Mouse (Mus musculus) stomach, postnatal 0 days (tissue): ENCODE results near the gene Spata17. TPM values are rescaled to one million over a fixed set of nuclear protein-coding genes. Genes with fewer than 3 reads are reported as not detected.

Experiments
- ATAC-seq: fragments of 200-750 bp; cut with Nextera tagmentation; 2 replicates; pipeline ENCODE4 v1.8.0; 2017; ENCODE audit not compliant: low FRiP score, low TSS enrichment
- DNase-seq: peaks from one replicate; pipeline ENCODE4 v3.0.0-alpha.2; 2016; ENCODE audit warnings: low spot score
- H3K27ac ChIP-seq: fragments of 300-500 bp; sonication (generic); replicated peaks from 2 replicates; pipeline ENCODE4 v1.5.1; 2014; ENCODE audit warnings: mild to moderate bottlenecking, control low read depth
- H3K27me3 ChIP-seq: fragments of 300-500 bp; sonication (generic); 2 replicates; pipeline ENCODE4 v1.6.1; 2014; ENCODE audit warnings: low read length; ENCODE audit not compliant: control insufficient read depth, insufficient read depth
- H3K36me3 ChIP-seq: fragments of 300-500 bp; sonication (generic); 2 replicates; pipeline ENCODE4 v1.6.1; 2014; ENCODE audit warnings: low read length, mixed read lengths; ENCODE audit not compliant: control insufficient read depth, insufficient read depth
- H3K4me1 ChIP-seq: fragments of 300-500 bp; sonication (generic); replicated peaks from 2 replicates; pipeline ENCODE4 v1.6.1; 2014; ENCODE audit warnings: antibody characterized with exemption; ENCODE audit not compliant: control insufficient read depth, insufficient read depth
- H3K4me2 ChIP-seq: fragments of 300-500 bp; sonication (generic); replicated peaks from 2 replicates; pipeline ENCODE4 v1.6.1; 2014; ENCODE audit warnings: low read depth, mild to moderate bottlenecking, control low read depth, moderate library complexity
- H3K4me3 ChIP-seq: fragments of 300-500 bp; sonication (generic); 2 replicates; pipeline ENCODE4 v1.5.1; 2014; ENCODE audit warnings: low read depth, low read length, control low read depth
- H3K9ac ChIP-seq: fragments of 300-500 bp; sonication (generic); 2 replicates; pipeline ENCODE4 v1.6.1; 2014; ENCODE audit warnings: mild to moderate bottlenecking, low read length, control low read depth, mixed read lengths
- H3K9me3 ChIP-seq: fragments of 300-500 bp; sonication (generic); 2 replicates; pipeline ENCODE4 v1.6.1; 2016; ENCODE audit warnings: low read length; ENCODE audit not compliant: control insufficient read depth
- CTCF ChIP-seq: IDR thresholded peaks from 2 replicates; pipeline ENCODE4 v1.5.1; 2016; ENCODE audit warnings: antibody characterized with exemption, low read depth, mild to moderate bottlenecking, moderate library complexity
- EP300 ChIP-seq: optimal IDR thresholded peaks from 2 replicates; pipeline ENCODE3; 2016; ENCODE audit warnings: antibody characterized with exemption
- WGBS: fragments of 180-500 bp; shearing (Covaris S2); extraction: QIAGEN DNeasy Blood & Tissue Kit; methylation state at CpG from one replicate; pipeline ENCODE4 v1.1.7; 2014; 5-methylcytosine and 5-hydroxymethylcytosine counted together
- polyA plus RNA-seq: library from polyadenylated mRNA; unstranded; fragments of >200 nt; fragmentation: Nextera tagmentation; extraction: Ambion mirVana; gene quantifications from 2 replicates; pipeline ENCODE4 v1.2.1, GENCODE M21; 2015

Gene Spata17
- polyA plus RNA-seq, 1 experiment from 2014 or later: 0.22 TPM

- DNase-seq: no peak
- Histone ChIP-seq H3K4me3 (no peak overlapping the region), H3K27me3 (no peaks in the 10 kb centered on the region), H3K9ac (no peak overlapping the region), H3K4me2 (no peak overlapping the region), H3K9me3 (no peaks in the 10 kb centered on the region), H3K36me3 (no peaks in the 10 kb centered on the region), H3K4me1 (no peaks in the 10 kb centered on the region), H3K27ac (no peak overlapping the region)
- WGBS: 37% methylated on average over 4 of the region's 4 CpGs
- ATAC-seq: no peak
- TF ChIP-seq CTCF: no peak
- TF ChIP-seq EP300: no peak
These were observed 5.8 kb downstream of the Spata17 start for GRCm38 (mm10) chr1:187209496-187209895.

GRCm38 (mm10) chr1:187205506-187205905 lies 9.8 kb downstream of the Spata17 start:
- Histone ChIP-seq H3K27ac (no peak overlapping the region), H3K9me3 (no peaks in the 10 kb centered on the region), H3K4me3 (no peak overlapping the region), H3K9ac (no peak overlapping the region), H3K4me2 (no peak overlapping the region), H3K27me3 (no peaks in the 10 kb centered on the region), H3K4me1 (no peaks in the 10 kb centered on the region), H3K36me3 (no peaks in the 10 kb centered on the region)
- DNase-seq (no peak), ATAC-seq (no peak)
- no peak for TF ChIP-seq EP300
- 65% methylated on average over 6 of the region's 6 CpGs for WGBS

GRCm38 (mm10) chr1:187178546-187178945 lies 36.7 kb downstream of the Spata17 start:
- Histone ChIP-seq H3K9ac (no peak overlapping the region), H3K27ac (no peak overlapping the region), H3K4me3 (no peak overlapping the region), H3K4me1 (no peaks in the 10 kb centered on the region), H3K9me3 (no peaks in the 10 kb centered on the region), H3K27me3 (no peaks in the 10 kb centered on the region), H3K4me2 (no peak overlapping the region), H3K36me3 (no peaks in the 10 kb centered on the region)
- TF ChIP-seq EP300: no peak
- TF ChIP-seq CTCF: no peak
- 68% methylated on average over 1 of the region's 1 CpGs for WGBS
- no peak for ATAC-seq
- DNase-seq: no peak

- Histone ChIP-seq H3K27ac (no peak overlapping the region), H3K27me3 (no peaks in the 10 kb centered on the region), H3K36me3 (no peaks in the 10 kb centered on the region), H3K4me3 (no peak overlapping the region), H3K9me3 (no peaks in the 10 kb centered on the region), H3K4me2 (no peak overlapping the region), H3K4me1 (no peaks in the 10 kb centered on the region), H3K9ac (no peak overlapping the region)
- no peak for TF ChIP-seq CTCF
- TF ChIP-seq EP300: no peak
- ATAC-seq (no peak), DNase-seq (no peak)
- WGBS: 90% methylated on average over 1 of the region's 1 CpGs
These were observed 39.3 kb downstream of the Spata17 start for GRCm38 (mm10) chr1:187175991-187176390.

- Histone ChIP-seq H3K27ac (no peak overlapping the region), H3K9me3 (no peaks in the 10 kb centered on the region), H3K4me3 (no peak overlapping the region), H3K4me1 (no peaks in the 10 kb centered on the region), H3K9ac (no peak overlapping the region), H3K27me3 (no peaks in the 10 kb centered on the region), H3K36me3 (no peaks in the 10 kb centered on the region), H3K4me2 (no peak overlapping the region)
- DNase-seq (no peak), ATAC-seq (no peak)
- no peak for TF ChIP-seq EP300
- no peak for TF ChIP-seq CTCF
- WGBS: 47% methylated on average over 3 of the region's 3 CpGs
These were observed 44.9 kb downstream of the Spata17 start for GRCm38 (mm10) chr1:187170361-187170760.

- WGBS: 76% methylated on average over 7 of the region's 7 CpGs
- no peaks in the 10 kb centered on the region for H3K9me3 ChIP-seq
- no peaks in the 10 kb centered on the region for H3K4me1 ChIP-seq
- H3K4me2 ChIP-seq: no peak overlapping the region
- ATAC-seq (no peak), DNase-seq (no peak)
- TF ChIP-seq CTCF: no peak
- no peak for TF ChIP-seq EP300
- no peak overlapping the region for H3K4me3 ChIP-seq
- no peak overlapping the region for H3K27ac ChIP-seq
- no peaks in the 10 kb centered on the region for H3K27me3 ChIP-seq
- no peaks in the 10 kb centered on the region for H3K36me3 ChIP-seq
- H3K9ac ChIP-seq: no peak overlapping the region
These were observed 45.6 kb downstream of the Spata17 start for GRCm38 (mm10) chr1:187169646-187170045.
